Mouse (Mus musculus) macrophage (primary cell): ENCODE results near the gene Fbxo17. TPM values are rescaled to one million over a fixed set of nuclear protein-coding genes. Genes with fewer than 3 reads are reported as not detected.
A peak's percentile ranks its signal among the peaks of the same experiment; 100 is the strongest.
"Not testable (repeated sequence)": the region's sequence is repeated elsewhere in the genome, so short reads cannot be mapped to it uniquely, and the experiment has no call there.

Experiments
- H3K27ac ChIP-seq: fragments of 350-480 bp; formaldehyde crosslinking; 2 replicates; pipeline ENCODE4 v1.9.0; 2021
- H3K36me3 ChIP-seq: fragments of 350-480 bp; formaldehyde crosslinking; 2 replicates; pipeline ENCODE4 v1.9.0; 2021; ENCODE audit errors: inconsistent target
- H3K4me3 ChIP-seq: fragments of 350-480 bp; formaldehyde crosslinking; 2 replicates; pipeline ENCODE4 v1.9.0; 2021; ENCODE audit errors: inconsistent target
- H3K79me2 ChIP-seq: fragments of 350-480 bp; formaldehyde crosslinking; 2 replicates; pipeline ENCODE4 v1.9.0; 2021; ENCODE audit errors: inconsistent target
- WGBS: methylation state at CpG from one replicate; pipeline ENCODE4 v1.1.7; 2026; ENCODE audit warnings: inconsistent platforms; ENCODE audit not compliant: missing documents; 5-methylcytosine and 5-hydroxymethylcytosine counted together
- polyA plus RNA-seq: library from polyadenylated mRNA; stranded (reverse); fragments of 250-400 nt; gene quantifications from 3 replicates; pipeline ENCODE4 v1.2.4, GENCODE M21; 2018; ENCODE audit warnings: inconsistent platforms
- total RNA-seq, 78 experiments: library from RNA; depleted of rRNA; stranded (reverse); fragments of 250-400 nt; gene quantifications; 1 replicate in 9 of 78; 2 replicates in 24 of 78; 3 replicates in 43 of 78; 4 replicates in 2 of 78; pipeline ENCODE4 v1.2.4; 2018; ENCODE audit warnings: inconsistent platforms in 56 of 78

Gene Fbxo17
- 1 to 10 TPM in 1 of 26 experiments, under 1 TPM in 1, not detected in 24; 0.79 to 1.1 TPM for total RNA-seq (2018; cell fraction: chromatin; rRNA removed)
- total RNA-seq (2018; cell fraction: cytosol; rRNA removed) = under 1 TPM in 5 of 26 experiments, not detected in 21; 0.05 to 0.13 (median 0.09) TPM
- total RNA-seq (2018; cell fraction: nucleus; rRNA removed) = under 1 TPM in 3 of 26 experiments, not detected in 23; 0.41 to 0.66 (median 0.59) TPM
- polyA plus RNA-seq = 0.09 TPM in 1 of 3 replicates, not detected in the others

DNA sequence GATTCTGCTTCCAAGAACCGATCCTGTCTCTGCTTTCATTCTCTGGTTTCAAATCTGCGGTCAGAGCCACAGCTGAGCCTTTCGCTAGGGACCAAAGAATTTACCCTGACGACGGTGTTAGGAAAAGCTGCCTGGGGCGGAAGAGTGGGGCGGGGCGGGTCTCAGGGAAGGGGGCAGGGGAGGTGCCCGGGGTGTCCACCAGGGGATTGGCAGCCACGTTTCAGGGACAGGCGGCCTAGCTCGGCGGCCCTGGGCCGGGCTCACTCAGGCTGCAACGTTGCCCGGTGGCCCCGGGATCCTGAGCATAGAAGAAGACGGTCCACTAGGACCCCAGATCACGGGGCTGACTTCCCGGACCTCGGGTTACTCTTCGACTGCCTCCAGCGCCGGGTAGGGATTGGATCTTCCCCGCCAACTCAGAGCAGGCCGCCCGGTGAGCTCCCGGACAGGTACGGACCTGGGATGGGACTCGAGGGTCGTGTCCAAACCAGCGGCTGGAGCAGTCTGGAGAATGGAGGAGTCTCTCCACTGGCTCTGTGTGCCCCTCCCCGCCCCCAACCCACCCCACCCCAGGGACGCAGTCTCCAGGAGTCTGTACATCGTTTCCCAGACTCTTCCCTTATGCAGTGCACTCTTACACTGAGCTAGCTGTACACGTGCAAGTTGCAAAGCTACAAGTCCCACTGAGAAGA lies at the start of gene Fbxo17:
Gene Fbxo17 (plus strand): TSS at position 215 of the 692 bp plus-strand sequence.
- WGBS = 12% methylated on average over 35 of the region's 36 CpGs

DNA sequence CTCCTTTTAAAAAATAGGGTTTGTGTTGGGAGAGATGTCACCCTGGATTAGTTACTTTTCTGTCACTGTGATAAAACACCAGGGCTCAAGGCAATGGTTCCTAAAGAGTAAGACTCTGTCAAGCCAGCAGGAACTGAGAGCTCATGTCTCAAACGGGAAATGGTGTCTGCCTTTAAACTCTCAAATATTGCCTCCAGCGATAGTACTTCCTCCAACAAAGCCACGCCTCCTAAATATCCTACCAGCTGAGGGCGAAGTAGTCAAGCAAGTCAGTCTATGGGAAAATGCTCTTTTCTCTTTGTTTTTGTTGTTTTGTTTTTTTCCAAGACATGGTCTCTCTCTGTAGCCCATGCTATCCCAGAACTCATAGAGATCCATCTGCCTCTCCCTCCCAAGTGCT lies 45.4 kb upstream of the Fbxo17 start:
- no peak overlapping the region for H3K4me3 ChIP-seq
- H3K36me3 ChIP-seq = no peaks in the 10 kb centered on the region
- H3K79me2 ChIP-seq = no peaks in the 10 kb centered on the region
- H3K27ac ChIP-seq = no peak overlapping the region
- WGBS = 2% methylated on average over 4 of the region's 4 CpGs

More for the DNA sequence above, at the start of gene Fbxo17:
- Histone ChIP-seq H3K36me3 (no peaks in the 10 kb centered on the region), H3K4me3 (no peak within 1 kb of the TSS; the same call in 1 of the 2 replicates), H3K79me2 (no peaks in the 10 kb centered on the region), H3K27ac (no peak within 1 kb of the TSS)

DNA sequence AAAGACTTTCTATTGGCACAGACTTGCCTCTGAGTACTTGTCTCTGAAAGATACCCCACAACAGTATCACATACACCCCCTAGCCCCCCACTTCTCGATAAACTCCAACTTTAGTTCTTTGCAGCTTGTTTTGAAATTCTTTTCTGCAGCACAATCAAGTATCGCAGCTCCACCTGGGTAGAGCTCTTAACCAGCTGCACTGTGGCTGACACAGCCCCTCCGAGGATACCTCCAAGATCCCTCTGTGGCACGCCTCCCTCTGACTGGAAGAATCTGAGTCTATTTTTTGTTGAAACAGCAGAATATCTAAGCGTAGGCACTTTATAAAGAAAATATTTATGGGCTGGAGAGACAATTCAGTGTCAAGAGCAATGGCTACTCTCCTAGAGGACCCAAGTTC lies 44.3 kb upstream of the Fbxo17 start:
- Histone ChIP-seq H3K4me3 (no peak overlapping the region), H3K27ac (no peak overlapping the region), H3K36me3 (no peaks in the 10 kb centered on the region), H3K79me2 (no peaks in the 10 kb centered on the region)
- 94% methylated on average over 5 of the region's 5 CpGs for WGBS

DNA sequence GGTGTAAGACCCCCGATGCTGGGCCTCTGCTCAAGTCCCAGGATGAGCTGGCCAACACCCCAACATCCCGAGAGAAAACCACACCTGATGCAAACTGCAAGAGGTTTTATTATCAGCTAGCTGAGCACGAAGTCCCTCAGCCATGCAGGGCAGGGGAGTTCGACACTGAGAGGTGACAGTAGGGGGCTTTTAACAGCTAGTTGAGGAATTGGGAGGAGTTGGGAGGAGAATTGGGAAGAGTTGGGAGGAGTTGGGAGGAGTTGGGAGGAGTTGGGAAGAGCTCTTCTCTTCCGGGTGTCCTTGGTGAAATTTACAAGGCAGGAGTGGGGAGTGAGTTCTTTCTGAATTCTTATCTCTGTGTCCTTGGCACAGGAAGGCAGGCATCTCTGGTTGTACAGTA lies 43.8 kb upstream of the Fbxo17 start:
- H3K36me3 ChIP-seq, H3K4me3 ChIP-seq, H3K27ac ChIP-seq, H3K79me2 ChIP-seq: not testable (repeated sequence)
- WGBS = 89% methylated on average over 5 of the region's 5 CpGs

DNA sequence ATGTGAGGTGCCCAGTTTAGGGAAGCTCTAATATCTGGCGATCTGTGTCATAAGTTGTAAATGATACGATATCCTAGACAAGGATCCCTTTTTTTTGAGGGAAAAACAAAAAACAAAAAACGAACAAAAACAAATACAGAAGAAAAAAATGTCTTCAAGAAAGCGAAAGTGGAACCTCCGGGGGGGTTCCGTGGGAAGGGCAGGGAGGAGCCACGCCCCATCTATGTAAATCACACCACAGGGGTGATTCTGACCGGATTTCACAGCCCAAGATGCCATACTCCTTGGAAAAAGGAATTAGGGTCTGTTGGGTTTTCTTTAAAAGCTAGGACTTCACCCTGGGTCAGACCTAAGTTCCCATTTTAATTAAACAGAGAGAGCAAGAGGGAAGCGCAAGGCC lies 41.6 kb upstream of the Fbxo17 start:
- H3K4me3 ChIP-seq = peak overlapping the region; percentile 4; the same call in 1 of the 2 replicates
- no peak overlapping the region for H3K27ac ChIP-seq
- WGBS = 65% methylated on average over 9 of the region's 9 CpGs
- H3K79me2 ChIP-seq = no peaks in the 10 kb centered on the region
- no peaks in the 10 kb centered on the region for H3K36me3 ChIP-seq

DNA sequence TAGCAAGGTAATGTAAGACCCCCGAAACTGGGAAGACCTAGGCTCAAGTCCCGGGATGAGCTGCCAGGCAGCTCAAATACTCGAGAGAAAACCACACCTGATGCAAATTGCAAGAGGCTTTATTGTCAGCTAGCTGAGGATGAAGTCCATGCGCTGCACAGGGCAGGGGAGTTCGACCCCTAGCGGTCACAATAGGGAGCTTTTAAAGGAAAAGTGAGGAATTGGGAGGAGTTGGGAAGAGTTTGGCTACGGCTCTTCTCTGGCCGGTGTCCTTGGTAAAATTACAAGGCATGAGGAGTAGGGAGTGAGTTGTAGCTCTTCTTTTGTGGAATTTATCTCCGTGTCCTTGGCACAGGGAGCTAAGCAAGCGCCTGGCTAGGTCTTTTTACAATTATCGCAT lies 40.9 kb upstream of the Fbxo17 start:
- H3K27ac ChIP-seq = no peak overlapping the region
- 76% methylated on average over 11 of the region's 11 CpGs for WGBS
- H3K79me2 ChIP-seq = no peaks in the 10 kb centered on the region
- H3K4me3 ChIP-seq = no peak overlapping the region
- H3K36me3 ChIP-seq = no peaks in the 10 kb centered on the region

DNA sequence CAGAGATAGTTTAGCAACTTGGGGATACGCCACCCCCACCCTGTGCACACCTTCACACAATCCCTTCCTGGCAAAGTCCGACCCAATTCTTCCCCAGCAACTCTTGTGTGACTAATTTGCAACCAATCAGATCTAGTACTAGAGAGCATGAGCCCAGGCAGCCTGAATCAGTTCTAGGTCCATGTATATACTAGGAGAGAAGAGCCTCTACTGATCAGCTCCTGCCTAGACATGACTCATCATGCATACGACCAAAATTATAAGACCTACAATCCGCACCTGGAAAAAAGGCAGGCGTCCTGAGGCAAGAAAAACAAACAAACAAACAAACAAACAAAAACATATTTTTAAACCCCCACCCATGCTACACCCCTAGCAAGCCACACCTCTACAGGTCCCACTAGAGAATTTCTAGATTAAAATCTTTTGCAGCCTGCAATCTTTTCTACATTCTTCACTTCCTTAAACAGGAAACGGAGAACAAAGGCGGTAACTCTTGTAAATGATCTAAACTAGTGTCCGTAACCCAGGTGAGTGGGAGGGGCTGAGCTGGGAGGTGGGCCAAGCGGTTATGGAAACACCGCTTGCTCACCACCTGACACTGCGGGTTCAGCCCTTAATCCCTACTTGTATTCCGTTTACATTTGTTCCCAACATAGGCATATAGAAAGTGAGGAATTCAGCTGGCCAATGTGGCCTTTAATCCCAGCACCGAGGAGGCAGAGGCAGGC lies 39.6 kb upstream of the Fbxo17 start:
- WGBS = 86% methylated on average over 13 of the region's 13 CpGs
- Histone ChIP-seq H3K36me3 (no peaks in the 10 kb centered on the region), H3K79me2 (no peaks in the 10 kb centered on the region), H3K4me3 (no peak overlapping the region), H3K27ac (no peak overlapping the region)

DNA sequence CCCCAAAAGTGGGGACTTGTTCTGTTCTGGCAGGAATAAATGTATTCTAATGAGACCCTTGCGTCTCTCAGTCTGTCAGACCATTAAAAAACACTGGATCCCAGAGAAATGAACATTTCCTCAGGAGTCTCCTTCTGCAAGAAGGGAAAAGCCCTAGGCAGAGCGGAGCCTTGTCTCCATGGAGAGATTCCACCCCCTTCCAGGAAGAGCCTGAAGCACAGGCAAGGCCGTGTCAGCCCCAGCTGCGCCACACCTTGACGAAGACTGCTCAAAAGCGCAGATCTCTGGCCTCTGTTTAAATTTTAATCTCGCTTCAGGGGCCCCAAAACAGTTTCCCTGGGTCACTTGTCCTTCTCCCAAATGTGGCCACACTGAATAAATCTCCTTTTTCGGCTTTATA lies 39.0 kb upstream of the Fbxo17 start:
- H3K36me3 ChIP-seq = no peaks in the 10 kb centered on the region
- H3K79me2 ChIP-seq = no peaks in the 10 kb centered on the region
- no peak overlapping the region for H3K27ac ChIP-seq
- WGBS = 98% methylated on average over 8 of the region's 8 CpGs
- H3K4me3 ChIP-seq = no peak overlapping the region

DNA sequence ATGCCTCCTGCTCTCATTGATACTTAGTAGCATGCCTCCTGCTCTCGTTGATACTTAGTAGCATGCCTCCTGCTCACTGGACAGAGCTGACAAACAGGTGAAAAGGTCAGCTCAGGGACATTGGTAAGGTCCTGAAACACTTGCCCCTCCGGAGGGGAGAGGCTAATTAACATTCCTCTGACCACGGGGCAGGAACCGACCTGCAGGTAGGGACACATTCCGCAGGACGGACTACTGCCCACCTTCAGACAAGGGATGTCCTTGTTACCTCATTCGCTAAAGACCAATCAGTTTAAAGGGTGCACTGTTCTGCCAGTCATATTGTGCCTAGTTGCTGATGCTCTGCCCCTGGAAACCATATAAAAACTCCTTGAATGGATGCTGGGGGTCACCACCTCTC lies 25.5 kb upstream of the Fbxo17 start:
- no peaks in the 10 kb centered on the region for H3K79me2 ChIP-seq
- no peak overlapping the region for H3K27ac ChIP-seq
- 92% methylated on average over 7 of the region's 7 CpGs for WGBS
- H3K4me3 ChIP-seq = no peak overlapping the region
- H3K36me3 ChIP-seq = no peaks in the 10 kb centered on the region

DNA sequence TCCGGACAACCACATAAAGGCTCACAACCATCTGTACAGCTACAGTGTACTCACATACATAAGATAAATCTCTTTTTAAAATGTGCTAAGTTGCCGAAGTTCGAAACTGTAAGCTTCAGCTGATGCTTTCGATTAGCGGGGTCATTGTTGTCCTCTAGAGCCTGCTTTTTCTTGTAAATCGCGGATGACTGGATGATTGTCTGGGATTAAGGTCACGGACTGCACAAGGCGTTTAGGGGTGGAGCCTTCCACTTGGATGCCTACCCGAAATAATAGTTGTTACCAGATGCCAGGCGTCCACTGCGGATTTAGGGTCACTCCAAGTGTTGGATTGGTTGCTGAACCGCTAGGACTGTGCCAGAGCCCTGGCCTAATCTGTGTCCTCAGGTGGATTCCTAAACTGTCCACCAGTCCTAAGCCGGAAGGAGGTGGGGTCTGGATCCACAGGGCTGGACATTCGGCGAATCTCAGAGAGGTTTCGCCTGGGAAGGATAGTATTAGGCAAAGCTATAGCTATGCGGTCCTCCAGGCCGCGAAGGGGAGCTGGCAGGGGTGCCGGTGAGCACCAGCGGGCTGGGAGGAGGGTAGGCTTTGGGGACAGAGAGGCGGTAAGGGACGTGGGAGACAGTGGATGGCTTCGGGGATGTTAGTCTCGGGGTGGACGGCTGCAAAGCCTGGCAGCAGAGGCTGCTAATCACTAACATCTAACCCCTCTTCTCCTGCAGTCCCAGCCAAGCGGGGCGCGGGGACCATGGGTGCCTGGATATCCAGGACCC lies 23.9 kb upstream of the Fbxo17 start, which contains the start of gene Fbxo27:
Gene Fbxo27 (plus strand): TSS at position 305 of the 776 bp plus-strand sequence.
- WGBS = 67% methylated on average over 30 of the region's 30 CpGs
- Histone ChIP-seq H3K36me3 (no peaks in the 10 kb centered on the region), H3K4me3 (no peak within 1 kb of the TSS), H3K79me2 (no peaks in the 10 kb centered on the region), H3K27ac (no peak within 1 kb of the TSS)

DNA sequence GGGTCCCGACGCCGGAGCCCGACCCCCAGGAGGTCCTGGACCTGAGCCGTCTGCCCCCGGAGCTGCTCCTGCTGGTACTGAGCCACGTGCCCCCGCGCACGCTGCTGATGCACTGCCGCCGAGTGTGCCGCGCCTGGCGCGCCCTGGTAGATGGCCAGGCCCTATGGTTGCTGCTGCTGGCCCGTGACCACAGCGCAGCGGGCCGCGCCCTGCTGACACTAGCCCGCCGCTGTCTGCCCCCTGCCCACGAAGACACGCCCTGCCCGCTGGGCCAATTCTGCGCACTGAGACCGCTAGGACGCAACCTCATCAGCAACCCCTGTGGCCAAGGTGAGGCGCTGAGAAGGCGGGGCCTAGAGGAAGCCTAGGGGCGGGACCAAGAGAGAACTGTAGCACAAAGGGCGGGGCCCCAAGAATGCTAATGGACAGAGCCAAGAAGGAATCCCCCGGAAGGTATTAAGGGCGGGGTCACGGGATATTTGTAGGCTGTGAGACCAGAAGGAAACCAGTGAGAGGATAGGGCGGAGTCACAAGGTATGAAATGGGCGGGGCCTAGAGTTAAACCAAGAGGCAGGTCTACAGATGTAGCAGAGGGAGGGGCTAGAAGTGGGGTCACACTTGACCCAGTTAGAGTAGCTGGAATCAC lies 23.2 kb upstream of the Fbxo17 start:
- Histone ChIP-seq H3K79me2 (no peaks in the 10 kb centered on the region), H3K4me3 (no peak overlapping the region), H3K27ac (no peak overlapping the region), H3K36me3 (no peaks in the 10 kb centered on the region)
- 4% methylated on average over 35 of the region's 38 CpGs for WGBS

DNA sequence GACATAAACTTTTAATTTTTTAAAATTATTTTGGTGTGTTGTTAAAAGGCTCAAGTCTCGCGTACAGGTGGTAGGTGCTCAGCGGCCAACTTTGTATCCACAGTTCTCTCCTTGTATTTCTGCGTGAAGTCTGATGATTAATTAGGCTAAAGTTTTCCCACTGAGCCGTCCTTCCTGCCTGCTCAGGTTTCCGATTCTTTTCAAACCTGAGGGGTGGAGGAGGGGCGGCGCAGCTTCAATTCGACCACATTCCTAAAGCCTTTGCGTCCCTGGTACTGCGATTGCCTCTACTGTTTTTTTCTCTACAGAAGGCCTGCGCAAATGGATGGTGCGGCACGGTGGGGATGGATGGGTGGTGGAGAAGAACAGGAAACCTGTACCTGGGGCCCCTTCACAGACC lies 22.2 kb upstream of the Fbxo17 start:
- Histone ChIP-seq H3K27ac (no peak overlapping the region), H3K4me3 (no peak overlapping the region)
- WGBS = 26% methylated on average over 14 of the region's 14 CpGs

DNA sequence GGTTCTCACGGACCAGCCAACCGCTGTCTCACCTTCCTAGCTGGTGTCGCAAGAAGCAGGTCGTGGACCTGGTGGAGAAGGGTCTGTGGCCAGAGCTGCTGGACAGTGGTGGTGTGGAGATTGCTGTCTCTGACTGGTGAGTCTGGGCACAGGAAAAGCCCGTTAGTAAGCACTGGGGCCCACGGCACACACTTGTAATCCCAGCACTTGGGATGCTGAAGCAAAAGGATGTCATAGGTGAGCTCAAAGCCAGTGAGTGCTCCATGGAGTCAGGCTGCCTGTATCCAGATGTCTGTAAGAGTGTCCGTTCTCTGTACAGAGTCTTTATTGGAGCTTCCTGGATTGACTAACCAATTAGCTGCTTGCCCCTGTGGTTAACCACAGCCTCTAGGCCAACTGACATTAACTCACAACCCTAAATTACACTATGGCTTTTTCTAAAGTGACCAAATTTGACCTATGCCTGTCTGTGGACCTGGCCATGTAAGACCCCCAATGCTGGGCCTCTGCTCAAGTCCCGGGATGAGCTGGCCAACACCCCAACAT lies 21.6 kb upstream of the Fbxo17 start:
- no peaks in the 10 kb centered on the region for H3K36me3 ChIP-seq
- WGBS = 38% methylated on average over 7 of the region's 8 CpGs
- no peaks in the 10 kb centered on the region for H3K79me2 ChIP-seq
- no peak overlapping the region for H3K27ac ChIP-seq
- no peak overlapping the region for H3K4me3 ChIP-seq

More for the DNA sequence above, 22.2 kb upstream of the Fbxo17 start:
- Histone ChIP-seq H3K79me2 (no peaks in the 10 kb centered on the region), H3K36me3 (no peaks in the 10 kb centered on the region)

DNA sequence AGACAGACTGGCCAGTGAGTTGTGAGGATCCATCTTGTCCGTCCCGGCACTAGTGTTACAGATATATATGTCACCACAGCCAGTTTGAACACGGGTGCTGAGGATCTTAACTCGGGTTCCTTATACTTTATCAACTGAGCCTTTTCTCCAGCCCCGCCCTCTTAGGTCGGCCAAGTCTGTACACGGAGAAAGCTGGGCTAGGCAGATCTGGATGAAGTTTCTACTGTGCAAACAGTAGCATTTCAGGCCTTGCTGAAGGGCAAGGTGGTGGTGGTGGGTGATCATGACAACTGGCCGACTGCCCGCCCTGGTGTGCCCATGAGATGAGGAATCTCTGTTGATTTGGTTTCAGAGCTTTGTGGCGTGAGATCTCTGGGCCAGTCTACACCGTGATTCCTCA lies 19.3 kb upstream of the Fbxo17 start:
- Histone ChIP-seq H3K36me3 (no peaks in the 10 kb centered on the region), H3K79me2 (no peaks in the 10 kb centered on the region), H3K4me3 (no peak overlapping the region), H3K27ac (no peak overlapping the region)
- 94% methylated on average over 11 of the region's 11 CpGs for WGBS
